Mouse (Mus musculus): ENCODE results near the gene Calhm2.

GRCm38 (mm10) chr19:47180011-47180410 is 41.9 kb upstream of the Calhm2 start:
- no peak for TF ChIP-seq POLR2A (IDR thresholded peaks at IDR 0.05; ENCODE audit: extremely low read depth, insufficient read depth, low read length)
- TF ChIP-seq CTCF (IDR thresholded peaks at IDR 0.05; ENCODE audit: extremely low read depth, insufficient read depth, low read length) = no peak

Measured in cortical plate, adult 2 months (tissue).